Comparison of ENCODE assay signal across 10 mouse cellular contexts in genomic region chr13:94262551-94262950, GRCm38 (mm10). TPM values are rescaled to one million over a fixed set of nuclear protein-coding genes. Genes with fewer than 3 reads are reported as not detected.
DNase-seq lines count a peak whose midpoint lies in the region.
"Had no signal": no experiment of that assay in that cellular context is flagged by ENCODE, and none has a peak within 500 bp of the region (broad histone marks: within the 10 kb centered on the region; RNA-seq: fewer than 3 reads in every experiment).

No protein-coding gene starts in this region.

- DNase-seq in 3134 (ENCODE audit: extremely low read depth, insufficient read length, low spot score) (peak; percentile 11), liver (peak; percentile 75)
- DNase-seq in Muller cell, postnatal 12 days (ENCODE audit: inconsistent ontology term) = peak; percentile 17
- DNase-seq in cerebellum, adult 11-12 months = peak; percentile 47
- no peak for DNase-seq in embryo, embryonic 9.5 days (ENCODE audit: extremely low spot score)
- no peak for DNase-seq in thymus, postnatal 4 days
- no peak for DNase-seq in thymus, postnatal 0 days (ENCODE audit: low spot score)
- DNase-seq: kidney, adult 11 months; layer of hippocampus, adult 9-11 months; lung, postnatal 36 days had no signal

RNA-seq across cellular contexts. Expression of gene Scamp1, which starts 23.1 kb away (rescaled TPM):
- 9.6 and 12.9 TPM in 2 replicates for polyA plus RNA-seq in thymus, postnatal 0 days (2015; fragmentation: Nextera tagmentation; extraction: Ambion mirVana)

Comparison
In these comparisons a context has a peak if more than half of its experiments do, and no peak if none do; other contexts are left out.
1. DNase-seq: peak in 3134 (single experiment), Muller cell, postnatal 12 days (single experiment), cerebellum, adult 11-12 months (single experiment) and liver (single experiment); none in embryo, embryonic 9.5 days (single experiment), thymus, postnatal 4 days (single experiment) and thymus, postnatal 0 days (single experiment).